Mouse (Mus musculus) ZHBTc4 (cell line): ENCODE results near the gene BC025920.

Source experiments
- DNase-seq: peaks from one replicate; pipeline ENCODE4 v3.0.0-alpha.2; 2011; ENCODE audit warnings: low read depth, low spot score

Gene BC025920

DNA sequence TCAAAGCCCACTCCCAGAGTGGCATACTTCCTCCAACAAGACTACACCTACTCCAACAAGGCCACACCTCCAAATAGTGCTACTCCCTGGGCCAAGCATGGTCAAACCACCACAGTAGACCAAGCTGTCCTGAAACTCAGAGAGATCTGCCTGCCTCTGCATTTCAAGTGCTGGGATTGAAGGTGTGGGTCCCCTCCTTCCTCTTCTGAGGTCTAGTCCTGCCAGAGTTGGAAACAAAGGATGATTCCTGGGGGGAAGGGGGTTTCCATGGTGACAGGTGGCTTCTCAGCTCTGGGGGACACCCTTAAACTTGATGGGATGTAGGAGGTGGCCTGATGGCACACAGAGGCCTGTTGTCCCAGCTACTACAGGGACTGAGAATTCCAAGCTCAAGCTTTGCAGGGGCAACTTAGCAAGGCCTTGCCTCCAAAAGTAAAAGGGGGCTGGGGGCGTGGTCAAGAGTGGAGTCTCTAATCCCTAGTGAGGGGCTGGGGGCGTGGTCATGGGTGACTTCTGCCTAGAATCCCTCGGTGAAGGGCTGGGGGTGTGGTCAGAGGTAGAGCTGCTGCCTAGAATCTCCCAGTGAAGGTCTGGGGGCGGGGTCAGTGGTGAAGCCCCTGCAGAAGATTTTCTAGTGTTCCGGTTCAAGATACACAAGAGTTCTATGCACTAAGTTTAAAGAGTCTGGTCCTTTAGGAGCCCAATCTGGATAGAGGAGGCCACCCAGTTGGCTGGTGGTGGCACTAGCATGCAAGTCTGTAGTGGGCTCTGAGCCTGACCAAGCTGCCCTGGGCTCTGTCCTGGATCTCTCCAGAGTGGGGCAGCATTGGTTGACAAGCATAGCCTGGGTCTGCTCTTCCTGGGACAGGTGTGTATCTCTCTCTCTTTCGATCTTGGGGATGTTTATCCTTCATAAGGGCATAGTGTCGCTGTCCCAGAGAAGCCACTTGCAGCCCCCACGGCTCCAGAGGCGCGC, 31.7 kb upstream of the BC025920 start, which contains the start of gene Tle2:
Tle2 (plus strand) TSS at position 481 of the 976 bp plus-strand sequence.
- peak; percentile 64 for DNase-seq

DNA sequence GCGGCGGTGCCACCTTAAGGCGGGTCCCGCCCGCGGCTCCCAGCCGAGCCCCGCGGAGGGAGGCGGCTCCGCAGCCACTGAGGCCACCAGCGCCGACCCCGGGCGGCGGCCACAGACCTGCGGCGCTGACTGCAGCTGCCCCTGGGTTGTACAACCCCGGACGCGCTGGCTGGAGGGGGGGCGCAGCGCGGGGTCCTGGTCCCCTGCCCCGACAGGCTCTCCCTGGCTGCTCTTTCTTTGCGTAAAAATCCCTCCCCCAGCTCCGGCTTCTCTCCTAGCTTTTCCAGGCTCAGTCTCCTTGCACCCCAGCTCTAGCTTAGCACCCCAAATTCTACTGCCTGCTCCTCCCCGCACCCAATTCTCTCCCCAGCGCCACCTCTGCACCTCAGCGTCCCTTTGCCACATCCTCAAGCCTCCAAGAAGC, 30.9 kb upstream of the BC025920 start:
- no peak for DNase-seq

DNA sequence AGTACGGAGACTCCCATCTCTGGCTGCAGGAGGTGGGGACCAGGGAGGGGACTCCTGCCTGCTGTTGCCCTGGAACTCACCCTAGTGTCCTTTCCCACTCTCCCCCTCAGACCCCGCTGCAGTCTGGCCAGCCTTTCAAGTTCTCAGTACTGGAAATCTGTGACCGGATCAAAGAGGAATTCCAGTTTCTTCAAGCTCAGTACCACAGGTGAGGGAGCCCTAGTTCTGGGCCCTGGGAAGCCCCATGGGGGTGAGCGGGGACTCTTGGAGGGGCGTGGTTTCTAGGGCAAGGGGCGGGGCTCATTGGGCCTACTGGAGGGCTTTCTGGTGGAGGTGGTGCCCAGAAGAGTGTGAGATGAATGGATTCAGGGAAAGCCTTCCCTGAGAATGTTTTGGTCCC, 30.4 kb upstream of the BC025920 start:
- DNase-seq = no peak

DNA sequence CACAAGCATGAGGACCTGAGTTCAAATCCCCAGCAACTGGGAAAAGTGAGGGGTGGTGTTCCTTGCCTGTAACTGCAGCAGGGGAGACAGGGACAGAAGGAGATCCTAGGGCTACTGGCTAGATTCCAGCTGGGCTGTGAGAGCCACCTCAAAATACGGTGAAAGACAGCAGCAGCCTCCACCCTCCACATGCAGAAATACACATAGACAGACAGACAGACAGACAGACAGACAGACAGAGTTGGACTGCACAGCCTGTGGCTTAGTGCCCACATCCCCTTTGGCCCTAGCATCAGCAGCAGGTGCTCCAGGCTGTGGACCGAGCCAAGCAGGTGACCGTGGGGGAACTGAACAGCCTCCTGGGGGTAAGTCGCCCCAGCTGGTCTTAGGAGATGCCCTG, 26.1 kb upstream of the BC025920 start:
- no peak for DNase-seq

DNA sequence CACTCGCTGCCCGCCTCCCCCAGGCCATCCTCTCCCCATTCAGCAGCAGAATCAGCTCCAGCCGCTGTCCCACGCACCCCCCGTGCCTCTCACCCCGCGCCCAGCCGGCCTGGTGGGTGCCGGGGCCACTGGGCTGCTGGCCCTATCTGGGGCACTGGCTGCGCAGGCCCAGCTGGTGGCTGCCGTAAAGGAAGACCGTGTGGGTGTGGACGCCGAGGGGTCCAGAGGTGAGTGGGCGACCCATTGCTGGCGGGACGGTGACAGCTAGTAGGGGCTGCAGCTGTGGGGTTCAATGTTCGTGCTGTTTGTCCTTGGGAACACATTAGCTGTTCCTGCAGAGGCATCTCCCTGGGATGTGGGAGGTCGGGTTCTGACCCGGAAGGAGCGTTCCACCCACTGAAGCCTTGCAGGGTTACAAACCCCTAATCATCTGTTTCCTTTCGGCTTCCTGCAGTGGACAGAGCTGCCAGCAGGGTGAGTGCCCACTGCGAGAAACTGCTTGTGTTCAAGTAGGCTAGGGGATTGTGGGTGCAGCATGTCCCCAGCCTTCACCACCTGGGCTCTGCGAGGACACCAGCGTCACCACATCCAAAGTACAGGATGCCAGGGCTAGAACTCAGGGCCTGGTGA, 25.5 kb upstream of the BC025920 start:
- DNase-seq = no peak

DNA sequence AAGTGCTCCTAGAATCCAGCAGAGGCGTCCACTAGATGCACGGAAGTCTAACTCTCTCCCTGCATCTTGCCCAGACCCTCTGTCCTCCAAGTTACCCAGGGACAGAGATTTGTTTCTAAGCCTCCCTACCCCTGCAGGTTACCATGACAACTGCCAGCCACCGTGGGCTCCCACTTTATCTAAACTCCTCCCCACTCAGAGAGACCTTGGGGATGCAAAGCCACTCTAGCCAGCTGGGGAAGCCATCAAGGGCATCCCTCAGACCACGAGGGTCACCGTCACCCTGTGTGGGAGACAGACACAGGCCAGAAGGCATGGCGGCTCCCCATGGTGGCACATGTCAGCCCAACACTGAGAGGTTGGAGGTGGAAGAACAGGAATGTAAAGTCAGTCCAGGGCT, 22.7 kb upstream of the BC025920 start:
- no peak for DNase-seq

DNA sequence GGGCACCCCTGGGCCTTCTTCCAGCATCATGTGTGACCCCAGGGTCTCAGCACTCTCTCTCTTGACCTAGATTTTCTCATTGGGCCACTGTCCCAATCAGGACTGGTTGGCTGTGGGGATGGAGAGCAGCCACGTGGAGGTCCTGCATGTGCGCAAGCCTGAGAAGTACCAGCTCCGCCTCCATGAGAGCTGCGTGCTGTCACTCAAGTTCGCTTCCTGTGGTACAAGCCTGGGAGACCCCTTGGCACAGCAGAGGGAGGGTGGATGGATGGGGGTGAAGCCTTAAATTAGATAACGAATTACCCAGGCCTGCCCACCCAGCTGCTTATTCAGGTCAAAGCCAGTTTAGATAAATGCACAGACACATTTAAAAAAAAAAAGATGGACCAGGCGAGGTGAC, 17.3 kb upstream of the BC025920 start:
- DNase-seq = no peak

DNA sequence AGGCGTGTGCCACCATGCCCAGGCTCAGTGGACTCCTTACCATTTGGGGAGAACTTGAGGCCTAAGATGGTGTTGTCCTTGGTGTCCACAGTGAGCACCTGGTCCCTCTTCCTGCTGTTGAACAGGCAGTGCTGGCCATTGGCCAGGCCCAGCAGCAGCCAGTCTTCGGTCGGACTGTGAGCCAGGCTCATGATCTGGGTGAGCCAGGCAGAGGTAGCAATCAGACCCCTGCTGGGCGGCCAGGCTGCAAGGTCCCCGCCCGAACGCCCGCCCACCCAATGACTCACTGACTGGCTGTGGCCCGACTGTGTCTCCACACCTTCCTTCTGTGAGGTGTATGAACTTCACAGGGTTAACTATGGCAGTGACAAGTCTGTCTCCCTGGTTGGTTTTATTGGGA, 14.2 kb upstream of the BC025920 start:
- peak; percentile 66 for DNase-seq

DNA sequence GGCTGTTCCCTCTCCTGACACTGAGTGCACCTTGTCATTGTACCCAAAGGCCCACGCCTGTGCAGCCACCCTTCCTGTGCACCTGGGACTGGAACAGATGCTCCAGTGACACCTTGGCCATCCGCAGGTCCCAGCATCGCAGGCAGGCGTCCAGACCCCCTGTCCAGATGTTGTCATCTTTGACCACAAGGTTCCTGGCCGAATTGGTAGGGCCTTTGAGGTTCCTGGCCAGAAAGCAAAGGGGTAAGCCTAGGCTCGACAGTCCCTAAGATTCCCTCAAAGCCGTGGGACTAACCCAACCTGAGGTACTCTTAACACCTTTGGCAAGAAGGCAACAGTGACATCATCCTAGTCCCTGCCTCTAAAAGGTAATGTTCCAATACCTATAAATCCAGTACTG, 13.4 kb upstream of the BC025920 start:
- DNase-seq = no peak

DNA sequence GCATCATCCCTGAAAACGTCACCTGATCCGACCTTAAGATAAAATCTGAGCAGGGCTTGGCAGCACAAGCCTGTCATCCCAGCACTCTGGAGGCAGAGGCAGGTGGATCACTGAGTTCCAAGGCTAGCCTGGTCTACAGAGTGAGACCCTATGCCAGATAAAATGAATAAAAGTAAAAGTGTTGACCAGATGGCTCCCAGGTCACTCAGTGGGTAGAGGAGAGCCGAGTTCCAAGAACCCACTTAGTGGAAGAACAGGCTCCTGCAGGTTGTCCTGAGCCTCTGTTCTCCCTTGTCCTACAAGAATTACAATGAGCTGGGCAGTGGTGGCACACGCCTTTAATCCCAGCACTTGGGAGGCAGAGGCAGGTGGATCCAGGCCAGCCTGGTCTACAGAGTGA, 12.8 kb upstream of the BC025920 start:
- DNase-seq = no peak

DNA sequence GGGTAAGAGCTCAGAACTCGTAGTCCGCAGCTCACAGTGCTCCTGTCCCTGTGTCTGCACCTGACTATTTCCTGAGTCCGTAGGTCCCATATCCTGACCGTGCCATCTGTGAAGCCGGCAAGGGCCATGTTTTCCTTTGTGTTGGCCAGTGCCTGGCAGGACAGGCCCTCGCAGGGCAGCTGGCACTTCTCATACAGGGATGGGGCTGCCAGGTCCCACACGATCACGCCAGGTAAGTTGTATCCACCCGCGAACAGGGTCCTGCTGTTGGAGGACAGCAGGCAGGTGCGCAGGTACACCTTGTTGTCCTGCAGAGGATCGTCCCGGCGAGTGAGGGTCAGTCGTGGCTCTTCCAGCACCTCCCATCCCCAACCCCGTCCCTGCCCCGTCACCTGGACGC, 12.1 kb upstream of the BC025920 start:
- DNase-seq = no peak

DNA sequence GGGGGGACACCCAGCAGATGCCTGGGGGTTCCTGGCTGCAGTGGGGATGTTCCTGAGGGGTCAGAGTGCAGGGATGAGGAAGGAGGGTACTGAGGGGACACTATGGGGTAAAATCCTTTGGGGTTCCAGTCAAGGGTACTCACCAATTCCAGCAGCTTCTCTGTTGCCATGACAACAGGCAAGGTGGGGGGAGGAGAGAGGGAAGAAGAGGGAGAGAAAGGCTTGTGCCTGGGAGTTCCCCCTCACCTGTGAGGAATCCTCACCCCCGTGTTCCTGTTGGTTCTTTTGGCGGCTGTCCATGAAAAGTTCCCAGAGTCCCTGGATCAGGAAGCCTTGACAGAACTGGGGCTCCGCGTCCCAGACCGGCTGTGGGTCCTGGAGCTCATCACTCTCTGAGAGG, 10.5 kb upstream of the BC025920 start:
- DNase-seq = no peak

DNA sequence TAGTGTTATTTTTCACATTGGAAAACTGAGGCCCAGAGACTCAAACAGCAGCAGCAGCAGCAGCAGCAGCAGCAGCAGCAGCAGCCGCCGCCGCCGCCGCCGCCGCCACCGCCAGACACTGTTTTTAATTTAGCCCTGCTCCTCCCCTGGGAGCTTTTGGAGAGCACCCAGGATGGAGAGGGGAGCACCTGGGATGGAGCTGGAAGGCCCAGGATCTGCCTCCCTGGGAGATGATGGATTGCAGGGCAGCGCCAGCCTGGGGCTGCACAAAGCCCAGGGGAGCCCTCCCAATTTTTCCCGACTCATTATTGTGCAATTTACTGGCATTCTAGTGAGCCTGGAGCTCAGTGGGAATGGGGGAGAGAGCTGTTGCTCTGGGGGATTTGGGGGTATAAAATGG, 9.5 kb upstream of the BC025920 start:
- DNase-seq = no peak

DNA sequence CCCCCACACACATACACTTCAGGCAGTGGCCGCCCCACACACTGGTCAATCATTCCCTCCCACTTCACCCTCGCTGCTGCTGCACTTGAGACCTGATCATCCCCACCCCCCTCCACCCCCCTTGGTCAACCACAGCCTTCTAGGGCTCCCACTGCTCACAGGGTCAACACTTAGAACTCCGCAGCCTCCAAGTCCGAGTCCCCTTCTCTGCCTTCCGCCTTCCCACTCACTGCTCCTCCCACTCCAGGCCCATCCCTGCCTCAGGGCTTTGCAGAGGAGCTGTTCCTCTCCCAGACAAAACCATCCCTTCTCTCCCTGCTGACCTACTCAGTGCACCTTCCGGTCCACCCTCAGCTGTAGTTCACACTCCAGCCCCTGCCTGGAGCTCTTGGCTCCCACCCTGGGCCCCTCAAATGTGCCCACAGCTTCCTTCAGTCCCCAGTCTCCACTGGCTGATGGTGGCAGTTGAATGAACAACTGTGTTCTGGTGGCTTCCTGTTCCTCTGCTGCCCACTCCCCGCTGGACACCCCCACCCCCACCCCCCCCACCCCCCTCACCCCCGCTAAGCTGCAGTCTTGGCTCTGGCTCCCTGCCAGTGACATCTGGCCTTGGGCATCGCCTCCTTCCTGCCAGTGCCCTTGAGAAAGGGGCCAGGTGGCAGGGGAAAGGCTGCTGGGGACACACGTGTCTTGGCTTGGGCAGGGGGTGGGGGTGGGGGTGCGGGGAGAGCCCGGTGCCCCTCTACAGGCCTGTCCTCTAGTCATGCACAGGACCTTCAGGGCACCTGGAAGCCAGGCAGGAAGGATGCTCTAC, 8.7 kb upstream of the BC025920 start:
- DNase-seq = peak; percentile 62

DNA sequence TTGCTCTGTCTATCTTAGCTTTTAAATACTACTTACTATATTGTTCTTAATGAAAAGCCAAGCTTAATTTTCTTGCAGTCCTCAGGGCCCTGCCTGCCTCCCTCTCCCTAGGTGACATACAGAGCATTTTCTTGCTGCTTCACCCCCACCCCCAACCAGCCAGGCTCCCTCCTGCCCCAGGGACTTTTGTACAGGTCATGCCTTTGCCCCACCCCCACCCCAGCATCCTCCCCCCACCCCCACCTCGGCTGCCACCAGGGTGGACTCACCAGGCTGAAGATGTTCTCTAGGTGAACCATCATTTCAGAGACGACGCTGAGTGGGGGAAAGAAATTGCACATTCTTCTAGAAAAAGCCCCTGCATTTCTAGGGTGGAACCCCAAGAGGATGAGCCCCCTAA, 7.7 kb upstream of the BC025920 start:
- no peak for DNase-seq

DNA sequence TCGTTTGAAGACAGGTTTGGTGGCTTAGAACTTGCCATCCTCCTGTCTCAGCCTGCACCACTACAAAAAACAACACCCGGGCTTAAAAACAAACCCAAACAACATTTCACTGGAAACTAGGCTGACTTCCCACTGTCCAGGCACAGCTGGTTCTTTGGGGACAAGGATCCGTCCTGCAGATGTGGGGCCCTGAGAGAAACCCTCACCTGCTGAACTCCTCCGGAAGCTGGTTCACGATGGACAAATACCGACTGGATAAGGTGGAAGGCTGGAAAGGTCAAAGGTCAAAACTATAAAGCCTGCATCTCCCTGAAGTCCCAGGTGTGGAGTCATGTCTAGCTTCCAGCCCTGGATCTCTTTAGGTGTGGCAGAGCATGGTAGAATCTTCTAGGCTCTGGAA, 7.2 kb upstream of the BC025920 start:
- DNase-seq = no peak

DNA sequence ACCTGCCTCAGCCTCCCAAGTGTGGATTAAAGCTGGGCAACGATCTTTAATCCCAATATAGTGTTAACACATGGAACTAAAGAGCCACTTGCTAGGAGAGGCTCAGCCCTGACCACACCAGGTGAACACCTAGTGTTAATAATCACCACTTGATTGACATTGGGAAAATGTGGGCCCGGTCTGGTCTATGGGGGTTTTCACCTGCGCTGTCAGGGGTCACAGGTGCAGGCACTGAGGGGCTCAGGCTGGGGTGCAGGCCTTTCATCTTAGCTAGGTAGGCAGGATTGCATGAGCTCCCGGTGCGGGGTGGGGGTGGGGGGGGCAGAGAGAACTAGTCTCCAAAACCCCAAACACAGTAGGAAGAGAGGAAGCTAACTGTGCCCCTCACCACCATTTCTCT, 6.4 kb upstream of the BC025920 start:
- DNase-seq = no peak

DNA sequence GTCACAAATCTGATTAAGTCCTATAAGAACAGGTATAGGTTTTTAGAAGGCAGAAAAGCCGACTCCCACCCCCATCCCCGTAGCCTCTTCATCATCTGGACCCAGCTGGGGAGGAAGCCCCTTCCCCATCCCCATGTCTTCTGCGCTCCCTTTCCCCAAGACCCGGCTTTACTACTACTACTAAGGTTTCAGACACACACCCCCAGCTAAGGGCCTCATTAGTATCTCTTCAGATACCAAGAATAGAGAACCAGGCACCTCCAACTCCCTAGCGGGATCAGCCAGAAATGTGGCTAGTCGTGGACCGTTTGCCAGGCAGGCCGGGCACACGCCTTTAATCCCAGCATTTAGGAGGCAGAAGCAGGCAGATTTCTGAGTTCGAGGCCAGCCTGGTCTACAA, 6.0 kb upstream of the BC025920 start:
- DNase-seq = no peak

DNA sequence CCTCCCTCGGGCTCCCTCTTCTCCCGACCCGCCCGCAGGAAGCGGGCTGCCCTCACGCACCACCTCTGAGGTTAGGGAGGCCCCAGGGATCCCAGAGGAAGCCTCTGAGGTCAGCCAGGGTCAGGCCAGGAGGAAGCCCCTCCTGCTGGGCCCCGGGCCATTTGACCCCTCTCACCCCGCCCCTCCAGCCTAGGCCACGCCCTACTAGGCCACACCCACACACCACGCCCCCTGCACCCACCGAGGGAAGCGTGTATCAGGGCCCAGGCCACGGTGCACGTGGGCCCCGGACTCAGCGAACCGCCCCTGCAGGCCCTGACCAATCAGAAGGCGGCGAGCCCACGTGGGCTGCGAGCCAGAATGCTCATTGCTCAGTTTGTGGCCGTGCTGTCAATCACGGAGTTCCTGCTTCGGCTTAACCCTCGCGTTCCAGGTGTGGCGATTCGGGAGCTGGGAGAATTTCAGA, 5.3 kb upstream of the BC025920 start, which contains the start of gene Tle6:
Tle6 (minus strand) TSS at position 336 of the 466 bp plus-strand sequence.
- DNase-seq = peak; percentile 100

DNA sequence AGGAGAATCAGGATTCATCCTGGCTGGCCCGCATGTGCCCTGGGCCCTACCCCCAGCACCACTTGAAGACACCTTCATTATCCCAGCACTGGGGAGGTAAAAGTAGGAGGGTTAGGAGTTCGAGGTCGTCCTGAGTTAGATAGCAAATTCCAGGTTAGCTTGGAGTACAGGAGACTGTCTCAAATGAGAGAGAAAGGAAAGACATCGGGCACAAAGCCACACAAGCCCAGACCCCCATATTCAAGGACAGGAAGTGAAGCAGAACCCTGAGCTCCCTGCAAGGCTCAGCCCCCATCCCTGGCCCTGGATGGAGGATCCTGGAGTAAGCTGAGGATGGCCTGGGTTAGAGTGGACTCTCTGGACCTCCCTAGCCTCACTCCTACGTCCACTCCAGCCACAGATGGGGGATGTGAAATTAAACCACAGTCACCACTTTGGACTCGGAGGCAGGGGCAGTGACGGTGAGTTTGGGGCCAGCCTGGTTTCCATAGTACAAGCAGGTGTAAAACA, 4.6 kb upstream of the BC025920 start:
- no peak for DNase-seq

DNA sequence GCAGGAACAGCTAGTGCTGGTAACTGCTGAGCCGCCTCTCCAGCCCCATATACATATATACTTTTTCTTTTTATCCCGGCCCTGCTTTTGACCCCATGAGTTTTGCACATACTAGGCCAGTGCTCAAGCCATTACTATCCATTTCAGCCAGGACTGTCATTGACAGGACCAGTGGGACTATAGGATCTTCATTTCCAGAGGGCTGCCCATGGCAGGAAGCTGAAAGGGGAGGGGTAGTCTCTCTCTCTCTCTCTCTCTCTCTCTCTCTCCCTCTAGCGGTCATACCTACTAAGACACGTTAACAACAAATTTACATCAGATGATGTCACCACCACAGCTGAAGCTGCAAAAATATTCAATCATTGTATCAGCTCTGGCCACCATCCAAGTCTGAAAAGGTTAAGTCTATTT, 3.3 kb upstream of the BC025920 start:
- peak; percentile 76 for DNase-seq
